Mouse (Mus musculus): ENCODE results near the gene St14.

DNA sequence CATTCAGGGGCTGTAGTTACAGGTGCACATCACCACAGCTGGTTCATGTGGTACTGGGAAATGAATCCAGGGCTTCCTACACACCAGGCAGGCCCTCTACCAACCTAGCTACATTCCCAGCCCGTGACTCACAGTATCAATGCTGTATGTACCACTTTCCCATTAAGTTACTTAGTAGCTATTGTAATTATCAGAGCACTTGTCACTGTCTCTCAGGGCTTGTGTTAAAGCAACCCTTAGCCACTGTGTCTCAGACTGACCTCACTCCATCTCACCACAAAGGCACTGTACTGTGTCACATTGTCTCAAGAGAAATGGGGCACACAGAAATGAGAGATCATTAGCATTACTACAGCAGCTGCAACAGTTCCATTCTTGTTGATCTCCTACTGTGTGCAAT lies 11.3 kb upstream of the St14 start:
- TF ChIP-seq CTCF (IDR thresholded peaks at IDR 0.05; ENCODE audit: extremely low read depth, insufficient read depth, insufficient read length, insufficient replicate concordance) (no peak), POLR2A (IDR thresholded peaks at IDR 0.05; ENCODE audit: low read depth, low read length) (no peak)
